Mouse (Mus musculus) 3T3-L1 (cell line): ENCODE data around the gene Slc39a8.

Experiments used
- DNase-seq: peaks from one replicate; pipeline ENCODE4 v3.0.0-alpha.2; 2015; ENCODE audit warnings: low read depth, low spot score

Slc39a8 gene

DNA sequence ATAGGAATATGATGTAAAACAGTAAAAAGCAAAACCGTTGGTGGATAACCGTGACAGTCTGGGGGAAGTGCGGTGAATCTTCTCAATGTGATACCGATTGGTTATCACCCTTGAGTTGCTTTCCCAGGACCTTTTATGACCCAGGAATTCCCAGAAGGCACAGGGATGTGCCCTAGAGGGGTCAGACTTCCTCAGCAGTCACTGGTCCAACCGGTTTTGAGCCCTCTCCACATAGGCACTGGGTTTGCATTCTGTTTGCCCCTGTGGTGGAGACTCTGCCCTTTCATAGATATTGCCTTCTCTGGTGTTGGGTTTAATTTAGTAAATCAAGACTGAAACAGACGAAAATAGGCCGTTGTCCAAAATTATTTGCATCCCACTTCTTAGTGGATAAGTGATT is 20.8 kb downstream of the Slc39a8 start:
- DNase-seq = no peak

GRCm38 (mm10) chr3:135851607-135852006 is 26.5 kb downstream of the Slc39a8 start:
- no peak for DNase-seq

GRCm38 (mm10) chr3:135853604-135854297 is 28.7 kb downstream of the Slc39a8 start:
- no peak for DNase-seq

DNA sequence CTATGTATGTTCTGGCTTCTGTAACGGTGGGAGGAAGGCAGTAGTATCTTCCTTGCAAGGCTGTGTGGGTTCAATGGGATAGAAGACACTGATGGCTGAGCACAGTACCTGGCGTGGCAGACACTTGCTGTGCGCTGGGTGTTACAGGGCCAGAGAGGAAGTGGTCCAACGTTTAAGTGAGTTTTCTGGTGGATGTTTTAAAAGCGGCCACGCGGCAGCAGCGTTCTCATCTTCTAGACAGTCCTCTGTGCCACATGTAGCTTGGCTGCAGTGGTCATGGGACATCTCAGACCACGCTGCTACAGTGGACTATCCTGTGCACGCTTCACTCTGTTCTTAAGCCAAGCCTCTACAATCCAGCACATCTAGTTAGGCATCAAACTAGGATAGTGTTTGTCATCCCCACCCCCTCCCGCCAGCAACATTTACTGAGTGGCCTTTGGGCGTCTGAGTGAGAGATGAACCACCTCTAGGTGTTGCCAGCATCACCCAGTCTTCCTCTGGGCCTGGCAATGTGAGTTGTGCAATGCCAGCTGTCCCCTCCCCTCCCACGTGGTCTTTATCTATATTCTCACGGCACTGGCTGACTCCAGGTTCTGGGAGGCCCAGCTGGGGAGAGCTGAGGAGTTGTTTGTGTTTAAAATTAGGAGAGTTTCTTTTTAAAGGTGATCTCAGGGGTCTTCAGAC is 29.4 kb downstream of the Slc39a8 start:
- no peak for DNase-seq

DNA sequence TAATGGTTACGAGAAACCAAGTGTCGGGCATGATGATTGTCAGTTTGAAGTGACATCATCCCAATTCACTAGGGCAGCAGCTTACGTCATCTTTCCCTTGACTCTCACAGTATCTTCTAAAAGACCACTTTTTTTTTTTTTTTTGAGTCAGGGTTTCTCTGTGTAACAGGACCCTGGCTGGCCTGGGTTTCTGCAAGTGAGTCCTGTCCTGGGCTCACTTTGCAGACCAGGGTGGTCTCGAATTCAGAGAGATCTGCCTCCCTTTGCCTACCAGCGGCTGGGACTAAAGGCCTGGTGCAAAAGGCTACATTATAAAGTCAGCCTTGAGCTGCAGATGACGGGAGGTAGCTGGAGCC is 29.9 kb downstream of the Slc39a8 start:
- DNase-seq = no peak

DNA sequence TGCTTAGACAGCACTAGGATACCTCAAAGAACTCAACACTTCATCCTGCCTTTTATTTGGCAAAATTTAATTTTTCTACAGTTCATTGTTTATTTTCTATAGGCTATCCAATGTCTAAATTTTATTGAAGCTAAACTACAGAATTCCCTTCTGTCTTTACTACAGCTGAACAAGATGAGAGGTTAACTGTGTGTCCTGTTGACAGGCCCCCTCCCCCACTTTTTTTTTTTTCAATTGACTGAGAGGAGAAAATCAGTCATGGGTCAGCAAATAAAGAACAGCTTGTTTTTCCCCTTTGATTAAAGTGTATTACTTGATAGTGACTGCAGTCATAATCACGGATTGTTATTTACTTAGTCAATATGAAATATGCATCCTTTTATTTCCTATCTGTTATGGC is 31.2 kb downstream of the Slc39a8 start:
- no peak for DNase-seq

DNA sequence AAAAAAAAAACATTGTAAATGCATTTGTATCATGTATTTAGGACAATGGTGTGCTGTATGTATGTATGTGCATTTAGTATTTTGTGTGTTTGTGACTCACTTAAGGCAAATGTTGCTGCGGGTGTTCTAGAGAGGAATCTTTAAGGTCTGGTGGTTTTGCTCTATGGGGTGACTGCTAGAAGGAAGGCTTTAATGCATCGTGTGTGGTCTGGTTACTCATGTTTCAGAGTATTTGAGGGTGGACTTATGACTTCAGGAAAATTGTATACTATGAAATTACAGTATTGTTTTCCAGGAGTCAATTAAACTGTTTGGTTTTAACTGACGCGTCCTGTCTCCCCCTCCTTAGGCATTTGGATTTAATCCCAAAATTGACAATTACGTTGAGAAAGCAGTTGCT is 32.1 kb downstream of the Slc39a8 start:
- DNase-seq = no peak

DNA sequence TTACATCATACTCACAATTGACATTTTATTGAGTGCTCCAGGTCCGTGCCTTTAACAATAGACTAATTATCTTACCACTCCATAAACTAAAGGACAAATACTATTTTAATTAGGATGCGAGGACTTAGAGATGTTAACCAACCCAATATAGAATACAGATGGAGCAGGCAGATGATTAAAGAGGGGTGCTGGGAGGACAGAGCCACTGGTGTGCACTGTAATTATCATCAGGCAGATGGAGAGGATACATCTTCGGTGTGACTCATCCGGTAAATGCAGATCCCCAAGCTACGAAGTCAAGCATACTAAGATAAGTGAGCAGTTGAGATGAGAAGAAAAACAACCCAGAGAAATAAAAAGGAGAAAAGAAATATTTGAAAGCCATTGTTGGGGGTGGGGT is 34.4 kb downstream of the Slc39a8 start:
- no peak for DNase-seq

DNA sequence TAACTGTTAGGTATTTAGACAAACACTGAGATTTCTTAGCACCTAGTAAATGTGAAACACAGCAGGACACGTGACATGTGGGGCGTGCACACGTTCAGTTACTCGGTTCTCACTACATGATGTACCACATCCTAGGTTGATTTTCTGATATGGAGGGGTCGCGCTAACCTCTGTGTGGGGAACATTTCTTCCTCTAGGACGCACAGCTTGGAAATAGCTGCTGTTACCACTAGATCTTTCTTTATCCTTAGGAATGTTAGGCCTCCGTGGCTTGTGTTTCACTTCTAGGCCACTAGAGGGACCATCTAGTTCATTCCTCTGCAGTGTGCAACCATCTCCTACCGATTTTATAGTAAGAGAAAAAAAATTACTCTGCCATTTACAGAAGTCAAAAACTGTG is 37.7 kb downstream of the Slc39a8 start:
- DNase-seq = peak; percentile 83

GRCm38 (mm10) chr3:135869041-135869440 is 44.0 kb downstream of the Slc39a8 start:
- DNase-seq = no peak

GRCm38 (mm10) chr3:135872325-135872724 is 47.2 kb downstream of the Slc39a8 start:
- DNase-seq = no peak

- DNase-seq = peak; percentile 21
Observed at GRCm38 (mm10) chr3:135873596-135873995, 48.5 kb downstream of the Slc39a8 start.

DNA sequence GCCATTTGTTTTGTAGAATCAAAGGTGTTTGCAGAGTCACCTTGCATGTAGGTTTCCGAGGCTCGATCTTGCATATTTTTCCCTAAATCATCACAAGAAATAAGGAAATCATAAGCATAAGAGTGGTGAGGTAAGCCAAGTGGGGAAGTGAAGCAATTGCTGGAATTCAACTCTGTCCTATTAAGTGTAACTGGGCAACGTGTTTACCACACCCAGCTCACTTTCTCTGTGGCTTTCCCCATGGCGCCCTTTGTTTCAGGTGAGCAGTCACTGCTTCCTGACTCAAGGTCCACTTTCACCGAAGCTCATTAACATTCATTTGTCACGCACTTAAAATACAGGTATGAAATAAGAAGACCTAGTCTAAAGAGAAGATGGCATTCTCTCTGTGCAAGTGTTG is 53.0 kb downstream of the Slc39a8 start:
- no peak for DNase-seq

DNA sequence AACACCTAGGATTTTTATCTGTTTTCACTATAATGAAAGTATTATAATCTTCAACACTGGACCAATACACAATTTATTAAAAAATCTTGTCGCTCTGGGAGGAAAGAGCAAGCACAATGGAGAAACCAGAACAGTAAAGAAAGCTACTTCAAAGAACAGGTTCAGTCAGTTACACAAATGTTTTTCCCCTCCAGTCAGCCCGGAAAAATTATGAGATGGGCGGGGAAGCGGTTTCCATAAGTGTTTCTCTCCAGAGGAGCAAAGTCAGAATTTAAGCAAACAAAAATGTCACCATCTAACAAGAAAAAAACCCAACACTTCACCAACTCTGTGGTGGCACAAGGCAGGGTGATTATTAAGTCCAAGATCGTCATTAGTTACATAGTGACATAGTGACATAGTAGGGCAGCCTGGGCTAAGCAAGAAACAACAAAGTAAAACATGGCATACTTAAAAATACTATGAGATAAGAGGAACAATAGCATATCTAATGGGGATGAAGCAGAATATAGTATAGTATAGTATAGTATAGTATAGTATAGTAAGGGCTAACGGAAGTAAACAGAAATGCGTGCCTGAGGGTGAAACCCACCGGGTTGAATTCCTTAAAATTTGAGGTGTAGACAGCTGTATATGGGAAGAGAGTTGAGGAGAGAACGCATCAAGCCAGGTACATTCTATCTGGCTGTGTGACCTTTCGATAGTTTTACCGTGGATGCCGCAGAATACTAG is 61.0 kb downstream of the Slc39a8 start:
- DNase-seq = no peak

GRCm38 (mm10) chr3:135886659-135887027 is 61.6 kb downstream of the Slc39a8 start:
- DNase-seq = peak; percentile 92

- no peak for DNase-seq
Observed at GRCm38 (mm10) chr3:135887033-135887855, 62.2 kb downstream of the Slc39a8 start.

DNA sequence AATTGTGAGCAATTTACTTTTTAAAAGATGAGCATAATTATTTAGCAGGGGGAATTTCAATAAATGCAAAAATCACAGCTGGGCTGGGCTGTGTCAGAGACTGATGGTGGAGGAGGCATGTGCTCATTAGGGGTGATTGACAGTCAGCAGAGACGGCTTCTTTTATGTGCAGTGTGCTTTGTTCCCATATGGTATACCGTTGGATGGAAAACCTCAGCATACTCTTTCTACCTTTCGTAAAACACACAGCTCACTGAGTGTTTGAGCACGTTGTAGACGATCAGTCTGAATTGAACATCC is 62.7 kb downstream of the Slc39a8 start:
- DNase-seq = no peak

GRCm38 (mm10) chr3:135889401-135889800 is 64.3 kb downstream of the Slc39a8 start:
- DNase-seq = peak; percentile 17

DNA sequence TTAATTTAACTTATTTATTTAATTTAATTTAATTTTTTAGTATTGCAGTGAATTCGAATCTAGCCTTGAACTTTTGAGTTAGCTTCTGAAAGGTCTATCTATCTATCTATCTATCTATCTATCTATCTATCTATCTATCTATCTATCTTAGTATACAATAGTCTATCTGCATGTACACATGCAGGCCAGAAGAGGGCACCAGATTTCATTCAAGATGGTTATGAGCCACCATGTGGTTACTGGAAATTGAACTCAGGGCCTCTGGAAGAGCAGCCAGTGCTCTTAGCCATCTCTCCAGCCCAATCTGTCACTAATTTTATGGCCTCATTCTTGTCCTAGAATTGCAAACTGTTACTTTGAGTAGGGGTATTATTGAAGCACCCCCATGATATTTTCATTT is 78.3 kb downstream of the Slc39a8 start:
- DNase-seq = peak; percentile 20

- DNase-seq = no peak
Observed at GRCm38 (mm10) chr3:135904881-135905280, 79.8 kb downstream of the Slc39a8 start.

GRCm38 (mm10) chr3:135905729-135906128 is 80.7 kb downstream of the Slc39a8 start:
- no peak for DNase-seq

GRCm38 (mm10) chr3:135907028-135907427 is 81.9 kb downstream of the Slc39a8 start:
- DNase-seq = no peak
